In genomic region chr3:30601175-30601574, GRCm38 (mm10) we compare ENCODE assay signal across 8 mouse cellular contexts. TPM values are rescaled to one million over a fixed set of nuclear protein-coding genes. Genes with fewer than 3 reads are reported as not detected.
DNase-seq lines count a peak whose midpoint lies in the region; ATAC-seq lines count a peak whose summit lies in the region.

No protein-coding gene starts in this region.

- ATAC-seq in CD4-positive, CD25-positive, alpha-beta regulatory T cell, adult 4 months: peak; percentile 51
- no peak for ATAC-seq in heart, embryonic 14.5 days (ENCODE audit: insufficient number of reproducible peaks, insufficient read depth, low FRiP score, low read depth)
- ATAC-seq in liver, embryonic 12.5 days: peak; percentile 62

- DNase-seq in brain, adult 2 months (ENCODE audit: low read depth, low spot score): peak; percentile 89
- DNase-seq in kidney, postnatal 10 days: peak; percentile 92
- peak; percentile 97 for DNase-seq in naive thymus-derived CD4-positive, alpha-beta T cell, adult 2 months (ENCODE audit: low read depth)
- peak; percentile 94 for DNase-seq in splenic B cell, adult 2 months (ENCODE audit: low read depth, low spot score)

- peak overlapping the region; percentile 62; the same call in 1 of the 2 replicates for H3K9ac ChIP-seq in heart, embryonic 14.5 days (ENCODE audit: low read length)
- peak overlapping the region; percentile 69; the same call in 1 of the 2 replicates for H3K9ac ChIP-seq in liver, embryonic 12.5 days

- peak overlapping the region; percentile 74 for H3K4me2 ChIP-seq in heart, embryonic 14.5 days (ENCODE audit: low read length)
- H3K4me2 ChIP-seq in liver, embryonic 12.5 days: peak overlapping the region; percentile 78

- peak overlapping the region; percentile 85 to 96 for H3K27ac ChIP-seq in heart, embryonic 14.5 days (replicated peaks in 1 of 2; ENCODE audit: control insufficient read depth in 1 of 2, insufficient read depth in 1 of 2, low read depth in 2 of 2, low read length in 2 of 2)
- peak overlapping the region; percentile 98 for H3K27ac ChIP-seq in liver, embryonic 12.5 days

- peak overlapping the region; percentile 94 for H3K4me3 ChIP-seq in erythroblast, embryonic 14.5 days (replicated peaks)
- H3K4me3 ChIP-seq in heart, embryonic 14.5 days (ENCODE audit: control insufficient read depth in 1 of 2, insufficient read depth in 1 of 2, low read depth in 1 of 2, low read length in 2 of 2): peak overlapping the region; percentile 63 to 87; a peak in 3 of 4 replicates
- peak overlapping the region; percentile 87 for H3K4me3 ChIP-seq in liver, embryonic 12.5 days

- peaks cover 41% of the 10 kb centered on the region for H3K4me1 ChIP-seq in erythroblast, embryonic 14.5 days (ENCODE audit: control insufficient read depth)
- peaks cover 6 to 8% of the 10 kb centered on the region in 2 experiments; a peak in 3 of 4 replicates for H3K4me1 ChIP-seq in heart, embryonic 14.5 days (ENCODE audit: control insufficient read depth in 2 of 2, insufficient read depth in 2 of 2, low read length in 2 of 2)
- peaks cover 28% of the 10 kb centered on the region for H3K4me1 ChIP-seq in liver, embryonic 12.5 days

- 0% methylated on average over 17 of the region's 17 CpGs for WGBS in heart, embryonic 14.5 days
- WGBS in liver, embryonic 12.5 days (ENCODE audit: insufficient replicate concordance): under 1% methylated on average over 17 of the region's 17 CpGs

- peaks cover 20% of the 10 kb centered on the region for H3K36me3 ChIP-seq in erythroblast, embryonic 14.5 days (ENCODE audit: control insufficient read depth)
- peaks cover 25% of the 10 kb centered on the region for H3K36me3 ChIP-seq in heart, embryonic 14.5 days (ENCODE audit: control insufficient read depth, insufficient read depth, low read length)
- peaks cover 18% of the 10 kb centered on the region for H3K36me3 ChIP-seq in liver, embryonic 12.5 days
- H3K36me3 ChIP-seq in splenic B cell, adult 2 months (ENCODE audit: control insufficient read depth, insufficient read depth, low read length, poor library complexity, severe bottlenecking): no peaks in the 10 kb centered on the region; the same call in 1 of the 2 replicates

- H3K9me3 ChIP-seq in erythroblast, embryonic 14.5 days (ENCODE audit: control insufficient read depth, low read length): no peaks in the 10 kb centered on the region
- no peaks in the 10 kb centered on the region for H3K9me3 ChIP-seq in heart, embryonic 14.5 days (ENCODE audit: control insufficient read depth, low read length)
- H3K9me3 ChIP-seq in liver, embryonic 12.5 days (replicated peaks): no peaks in the 10 kb centered on the region

- H3K27me3 ChIP-seq in erythroblast, embryonic 14.5 days (ENCODE audit: control insufficient read depth): peaks cover 40% of the 10 kb centered on the region
- H3K27me3 ChIP-seq in heart, embryonic 14.5 days (ENCODE audit: control insufficient read depth, insufficient read depth, low read length): no peaks in the 10 kb centered on the region
- H3K27me3 ChIP-seq in liver, embryonic 12.5 days (replicated peaks): peaks cover 34% of the 10 kb centered on the region
- no peaks in the 10 kb centered on the region for H3K27me3 ChIP-seq in splenic B cell, adult 2 months (ENCODE audit: control insufficient read depth, insufficient read depth, low read length, poor library complexity, severe bottlenecking)

RNA-seq across cellular contexts. Expression of gene Mynn, which starts 0.7 kb away (rescaled TPM):
- polyA plus RNA-seq in CD4-positive, CD25-positive, alpha-beta regulatory T cell, adult 4 months (2017; shearing (Covaris generic)): 10 to 100 TPM; 38.6 to 40.9 TPM
- 0.17 and 0.20 TPM in 2 replicates for polyA plus RNA-seq in erythroblast, embryonic 14.5 days (2012)
- 23.4 and 25.9 TPM in 2 replicates for polyA plus RNA-seq in heart, embryonic 14.5 days (2014; fragmentation: Nextera tagmentation; extraction: Ambion mirVana)
- 15.8 and 17.2 TPM in 2 replicates for polyA plus RNA-seq in liver, embryonic 12.5 days (2016; fragmentation: Nextera tagmentation; extraction: Ambion mirVana)

RNA-seq across cellular contexts. Expression of gene Actrt3, which starts 1.4 kb away (rescaled TPM):
- polyA plus RNA-seq in CD4-positive, CD25-positive, alpha-beta regulatory T cell, adult 4 months (2017; shearing (Covaris generic)): under 1 TPM; 0.22 to 0.42 TPM
- not detected in 2 replicates for polyA plus RNA-seq in erythroblast, embryonic 14.5 days (2012)
- not detected in 2 replicates for polyA plus RNA-seq in heart, embryonic 14.5 days (2014; fragmentation: Nextera tagmentation; extraction: Ambion mirVana)
- not detected in 2 replicates for polyA plus RNA-seq in liver, embryonic 12.5 days (2016; fragmentation: Nextera tagmentation; extraction: Ambion mirVana)

RNA-seq across cellular contexts. Expression of gene Lrriq4, which starts 43.1 kb away (rescaled TPM):
- not detected for polyA plus RNA-seq in CD4-positive, CD25-positive, alpha-beta regulatory T cell, adult 4 months (2017; shearing (Covaris generic))
- polyA plus RNA-seq in erythroblast, embryonic 14.5 days (2012): 0.03 TPM in 1 of 2 replicates, not detected in the other
- polyA plus RNA-seq in heart, embryonic 14.5 days (2014; fragmentation: Nextera tagmentation; extraction: Ambion mirVana): 0.11 TPM in 1 of 2 replicates, not detected in the other
- not detected in 2 replicates for polyA plus RNA-seq in liver, embryonic 12.5 days (2016; fragmentation: Nextera tagmentation; extraction: Ambion mirVana)

RNA-seq across cellular contexts. Expression of gene Lrrc34, which starts 46.5 kb away (rescaled TPM):
- polyA plus RNA-seq in CD4-positive, CD25-positive, alpha-beta regulatory T cell, adult 4 months (2017; shearing (Covaris generic)): under 1 TPM in 1 of 2 experiments, not detected in 1; 0.16 TPM
- not detected in 2 replicates for polyA plus RNA-seq in erythroblast, embryonic 14.5 days (2012)
- polyA plus RNA-seq in heart, embryonic 14.5 days (2014; fragmentation: Nextera tagmentation; extraction: Ambion mirVana): 0.27 and 0.68 TPM in 2 replicates
- polyA plus RNA-seq in liver, embryonic 12.5 days (2016; fragmentation: Nextera tagmentation; extraction: Ambion mirVana): 0.13 and 0.38 TPM in 2 replicates

RNA-seq across cellular contexts. Expression of gene Mecom, which starts 53.4 kb away (rescaled TPM):
- under 1 TPM in 1 of 2 experiments, not detected in 1; 0.39 TPM for polyA plus RNA-seq in CD4-positive, CD25-positive, alpha-beta regulatory T cell, adult 4 months (2017; shearing (Covaris generic))
- 0.02 TPM in 1 of 2 replicates, not detected in the other for polyA plus RNA-seq in erythroblast, embryonic 14.5 days (2012)
- 23.0 and 24.1 TPM in 2 replicates for polyA plus RNA-seq in heart, embryonic 14.5 days (2014; fragmentation: Nextera tagmentation; extraction: Ambion mirVana)
- 1.8 and 2.3 TPM in 2 replicates for polyA plus RNA-seq in liver, embryonic 12.5 days (2016; fragmentation: Nextera tagmentation; extraction: Ambion mirVana)

Comparison
In these comparisons a context has a peak if more than half of its experiments do, and no peak if none do; other contexts are left out.
1. RNA of gene Mynn, which starts 0.7 kb away (polyA plus RNA-seq): 38.6 to 40.9 TPM in CD4-positive, CD25-positive, alpha-beta regulatory T cell, adult 4 months, 23.4 to 25.9 TPM in heart, embryonic 14.5 days and 15.8 to 17.2 TPM in liver, embryonic 12.5 days; 0.17 to 0.20 TPM in erythroblast, embryonic 14.5 days; every median in the first group is over 10 times any median in the second.
2. Peak in every context shown above with its lines, with median percentiles within 50 percentile points of each other: DNase-seq and H3K4me3 ChIP-seq.